Mouse (Mus musculus): ENCODE measurements at regions not wholly inside any gene's neighbourhood (a gene's known extent, or its start where the extent isn't known, plus 50 kb on each side); places are given as distances from the start of the nearest gene placed in this dataset.

- no peak overlapping the region for H3K4me2 ChIP-seq
- no peaks in the 10 kb centered on the region for H3K27me3 ChIP-seq (ENCODE audit: insufficient read depth, low read length)
- H3K27ac ChIP-seq (ENCODE audit: low read depth): no peak overlapping the region
- DNase-seq: no peak
- H3K36me3 ChIP-seq (ENCODE audit: insufficient read depth): no peaks in the 10 kb centered on the region
- no peak overlapping the region for H3K9ac ChIP-seq
- no peaks in the 10 kb centered on the region for H3K4me1 ChIP-seq (ENCODE audit: insufficient read depth)
- ATAC-seq (ENCODE audit: insufficient read depth): no peak
- 56% methylated on average over 1 of the region's 1 CpGs for WGBS
- no peak overlapping the region for H3K4me3 ChIP-seq (ENCODE audit: low read depth, low read length)
- no peaks in the 10 kb centered on the region for H3K9me3 ChIP-seq (ENCODE audit: low read depth, low read length)
- TF ChIP-seq CTCF (IDR thresholded peaks at IDR 0.05; ENCODE audit: low read depth): no peak
Observed at GRCm38 (mm10) chr2:137591551-137591950, 475.1 kb upstream of the Jag1 start.

GRCm38 (mm10) chr2:137581491-137581890, 465.0 kb upstream of the Jag1 start:
- Histone ChIP-seq H3K4me1 (ENCODE audit: insufficient read depth) (no peaks in the 10 kb centered on the region), H3K4me3 (ENCODE audit: low read depth, low read length) (no peak overlapping the region), H3K9ac (no peak overlapping the region), H3K27ac (ENCODE audit: low read depth) (no peak overlapping the region), H3K4me2 (no peak overlapping the region), H3K27me3 (ENCODE audit: insufficient read depth, low read length) (no peaks in the 10 kb centered on the region), H3K9me3 (ENCODE audit: low read depth, low read length) (no peaks in the 10 kb centered on the region), H3K36me3 (ENCODE audit: insufficient read depth) (no peaks in the 10 kb centered on the region)
- DNase-seq (peak; percentile 9), ATAC-seq (ENCODE audit: insufficient read depth) (no peak)
- 20% methylated on average over 2 of the region's 2 CpGs for WGBS
- no peak for TF ChIP-seq CTCF (IDR thresholded peaks at IDR 0.05; ENCODE audit: low read depth)

- H3K4me2 ChIP-seq: no peak overlapping the region
- H3K4me3 ChIP-seq (ENCODE audit: low read depth, low read length): no peak overlapping the region
- TF ChIP-seq CTCF (IDR thresholded peaks at IDR 0.05; ENCODE audit: low read depth): no peak
- no peaks in the 10 kb centered on the region for H3K36me3 ChIP-seq (ENCODE audit: insufficient read depth)
- no peaks in the 10 kb centered on the region for H3K4me1 ChIP-seq (ENCODE audit: insufficient read depth)
- no peaks in the 10 kb centered on the region for H3K27me3 ChIP-seq (ENCODE audit: insufficient read depth, low read length)
- H3K9ac ChIP-seq: no peak overlapping the region
- WGBS: 59% methylated on average over 3 of the region's 3 CpGs
- DNase-seq (peak; percentile 26), ATAC-seq (ENCODE audit: insufficient read depth) (no peak)
- no peak overlapping the region for H3K27ac ChIP-seq (ENCODE audit: low read depth)
- H3K9me3 ChIP-seq (ENCODE audit: low read depth, low read length): no peaks in the 10 kb centered on the region
Observed at GRCm38 (mm10) chr2:137575750-137576149, 459.3 kb upstream of the Jag1 start.

- WGBS: 32% methylated on average over 4 of the region's 4 CpGs
- H3K27me3 ChIP-seq (ENCODE audit: insufficient read depth, low read length): no peaks in the 10 kb centered on the region
- no peaks in the 10 kb centered on the region for H3K36me3 ChIP-seq (ENCODE audit: insufficient read depth)
- peak; percentile 85 for ATAC-seq (ENCODE audit: insufficient read depth)
- no peak overlapping the region for H3K4me3 ChIP-seq (ENCODE audit: low read depth, low read length)
- no peak overlapping the region for H3K9ac ChIP-seq
- H3K9me3 ChIP-seq (ENCODE audit: low read depth, low read length): no peaks in the 10 kb centered on the region
- no peak overlapping the region for H3K27ac ChIP-seq (ENCODE audit: low read depth)
- TF ChIP-seq CTCF (IDR thresholded peaks at IDR 0.05; ENCODE audit: low read depth): no peak
- no peaks in the 10 kb centered on the region for H3K4me1 ChIP-seq (ENCODE audit: insufficient read depth)
- peak; percentile 89 for DNase-seq
- no peak overlapping the region for H3K4me2 ChIP-seq
Observed at GRCm38 (mm10) chr2:137574845-137575449, 458.5 kb upstream of the Jag1 start.

GRCm38 (mm10) chr2:137571146-137571545, 454.7 kb upstream of the Jag1 start:
- Histone ChIP-seq H3K36me3 (ENCODE audit: insufficient read depth) (no peaks in the 10 kb centered on the region), H3K9me3 (ENCODE audit: low read depth, low read length) (no peaks in the 10 kb centered on the region), H3K9ac (no peak overlapping the region), H3K4me2 (no peak overlapping the region), H3K4me3 (ENCODE audit: low read depth, low read length) (no peak overlapping the region), H3K27ac (ENCODE audit: low read depth) (no peak overlapping the region), H3K4me1 (ENCODE audit: insufficient read depth) (no peaks in the 10 kb centered on the region), H3K27me3 (ENCODE audit: insufficient read depth, low read length) (no peaks in the 10 kb centered on the region)
- DNase-seq: no peak
- ATAC-seq (ENCODE audit: insufficient read depth): no peak
- no peak for TF ChIP-seq CTCF (IDR thresholded peaks at IDR 0.05; ENCODE audit: low read depth)
- WGBS: 83% methylated on average over 1 of the region's 1 CpGs

- Histone ChIP-seq H3K4me2 (no peak overlapping the region), H3K9ac (no peak overlapping the region), H3K9me3 (ENCODE audit: low read depth, low read length) (no peaks in the 10 kb centered on the region), H3K36me3 (ENCODE audit: insufficient read depth) (no peaks in the 10 kb centered on the region), H3K27ac (ENCODE audit: low read depth) (no peak overlapping the region), H3K4me3 (ENCODE audit: low read depth, low read length) (no peak overlapping the region), H3K27me3 (ENCODE audit: insufficient read depth, low read length) (no peaks in the 10 kb centered on the region), H3K4me1 (ENCODE audit: insufficient read depth) (no peaks in the 10 kb centered on the region)
- DNase-seq: no peak
- 88% methylated on average over 3 of the region's 3 CpGs for WGBS
- TF ChIP-seq CTCF (IDR thresholded peaks at IDR 0.05; ENCODE audit: low read depth): no peak
- ATAC-seq (ENCODE audit: insufficient read depth): no peak
Observed at GRCm38 (mm10) chr2:137566619-137567018, 450.2 kb upstream of the Jag1 start.

GRCm38 (mm10) chr2:137564064-137564624, 447.7 kb upstream of the Jag1 start:
- Histone ChIP-seq H3K9me3 (ENCODE audit: low read depth, low read length) (no peaks in the 10 kb centered on the region), H3K4me3 (ENCODE audit: low read depth, low read length) (no peak overlapping the region), H3K4me2 (no peak overlapping the region), H3K4me1 (ENCODE audit: insufficient read depth) (no peaks in the 10 kb centered on the region), H3K27me3 (ENCODE audit: insufficient read depth, low read length) (no peaks in the 10 kb centered on the region), H3K9ac (no peak overlapping the region), H3K27ac (ENCODE audit: low read depth) (no peak overlapping the region), H3K36me3 (ENCODE audit: insufficient read depth) (no peaks in the 10 kb centered on the region)
- WGBS: 45% methylated on average over 5 of the region's 5 CpGs
- no peak for DNase-seq
- no peak for ATAC-seq (ENCODE audit: insufficient read depth)
- no peak for TF ChIP-seq CTCF (IDR thresholded peaks at IDR 0.05; ENCODE audit: low read depth)

All from lung, embryonic 14.5 days (tissue).